Comparison of ENCODE assay signal across 16 mouse cellular contexts in genomic region chr4:23602294-23602932, GRCm38 (mm10).
DNase-seq lines count a peak whose midpoint lies in the region; ATAC-seq and TF ChIP-seq lines count a peak whose summit lies in the region.
"Had no signal": no experiment of that assay in that cellular context is flagged by ENCODE, and none has a peak within 500 bp of the region (broad histone marks: within the 10 kb centered on the region; RNA-seq: fewer than 3 reads in every experiment).

No protein-coding gene starts in this region.

- H3K36me3 ChIP-seq in forebrain, postnatal 0 days (ENCODE audit: insufficient read depth), result no peaks in the 10 kb centered on the region
- H3K36me3 ChIP-seq in midbrain, embryonic 12.5 days, result no peaks in the 10 kb centered on the region
- H3K36me3 ChIP-seq in heart, embryonic 11.5 days (ENCODE audit: control insufficient read depth, insufficient read depth, low read length), result no peaks in the 10 kb centered on the region
- H3K36me3 ChIP-seq: embryonic facial prominence, embryonic 13.5 days; G1E; liver, embryonic 13.5 days had no signal

- peak overlapping the region; percentile 53 for H3K4me2 ChIP-seq in forebrain, postnatal 0 days (ENCODE audit: low read depth)
- H3K4me2 ChIP-seq in midbrain, embryonic 12.5 days (replicated peaks), result peak overlapping the region; percentile 46
- H3K4me2 ChIP-seq in heart, embryonic 11.5 days, result no peak overlapping the region
- H3K4me2 ChIP-seq: liver, embryonic 13.5 days had no signal

- ATAC-seq in forebrain, postnatal 0 days, result peak; percentile 88
- peak; percentile 82 for ATAC-seq in midbrain, embryonic 12.5 days (ENCODE audit: low FRiP score, low read depth)
- no peak for ATAC-seq in heart, embryonic 11.5 days (replicated peaks; ENCODE audit: insufficient number of reproducible peaks, low FRiP score, low TSS enrichment)

- no peak for TF ChIP-seq CTCF in forebrain, postnatal 0 days (IDR thresholded peaks at IDR 0.05; ENCODE audit: low read depth)

- intact Hi-C loops in gastrocnemius, postnatal 36 days (cut with DNase I), result no loop called here

- H3K9me3 ChIP-seq in forebrain, postnatal 0 days (ENCODE audit: low read length), result no peaks in the 10 kb centered on the region
- no peaks in the 10 kb centered on the region for H3K9me3 ChIP-seq in midbrain, embryonic 12.5 days
- H3K9me3 ChIP-seq in heart, embryonic 11.5 days (replicated peaks; ENCODE audit: control insufficient read depth, low read length), result no peaks in the 10 kb centered on the region
- H3K9me3 ChIP-seq: embryonic facial prominence, embryonic 13.5 days; G1E; liver, embryonic 13.5 days had no signal

- H3K27ac ChIP-seq in forebrain, postnatal 0 days (ENCODE audit: low read depth, low read length), result peak overlapping the region; percentile 76
- peak overlapping the region; percentile 89 for H3K27ac ChIP-seq in midbrain, embryonic 12.5 days (replicated peaks)
- H3K27ac ChIP-seq in heart, embryonic 11.5 days (ENCODE audit: low read depth, low read length), result no peak overlapping the region
- H3K27ac ChIP-seq: embryonic facial prominence, embryonic 13.5 days; left cerebral cortex, adult 2 months; liver, embryonic 13.5 days; macrophage had no signal

- WGBS in forebrain, postnatal 0 days, result 9% methylated on average over 9 of the region's 9 CpGs
- WGBS in midbrain, embryonic 12.5 days, result 19% methylated on average over 9 of the region's 9 CpGs
- 79% methylated on average over 9 of the region's 9 CpGs for WGBS in heart, embryonic 11.5 days (ENCODE audit: insufficient replicate concordance)

- peak overlapping the region; percentile 59 for H3K9ac ChIP-seq in forebrain, postnatal 0 days
- no peak overlapping the region for H3K9ac ChIP-seq in midbrain, embryonic 12.5 days (replicated peaks)
- H3K9ac ChIP-seq in heart, embryonic 11.5 days (ENCODE audit: low read depth, low read length), result no peak overlapping the region
- H3K9ac ChIP-seq: embryonic facial prominence, embryonic 13.5 days; liver, embryonic 13.5 days had no signal

- peak; percentile 7 to 32 for DNase-seq in layer of hippocampus, postnatal 14 days (ENCODE audit: low spot score in 2 of 2)
- DNase-seq in layer of hippocampus, adult 18-20 months (ENCODE audit: low spot score in 2 of 2), result no peak
- peak; percentile 66 for DNase-seq in forebrain, postnatal 0 days
- DNase-seq in retina, postnatal 1 day, result peak; percentile 85
- DNase-seq in gastrocnemius, postnatal 36 days, result no peak
- DNase-seq in kidney, adult 9 months, result no peak
- DNase-seq: B cell, adult 2 months; cerebellum, adult 8-10 months; liver, embryonic 13.5 days; thymus, adult 18-20 months had no signal

- H3K27me3 ChIP-seq in forebrain, postnatal 0 days (ENCODE audit: insufficient read depth, low read length), result no peaks in the 10 kb centered on the region
- H3K27me3 ChIP-seq in midbrain, embryonic 12.5 days, result no peaks in the 10 kb centered on the region
- H3K27me3 ChIP-seq in heart, embryonic 11.5 days (ENCODE audit: control insufficient read depth, insufficient read depth, low read length), result no peaks in the 10 kb centered on the region
- H3K27me3 ChIP-seq: embryonic facial prominence, embryonic 13.5 days; liver, embryonic 13.5 days had no signal

- H3K4me3 ChIP-seq in forebrain, postnatal 0 days (ENCODE audit: low read depth, low read length), result peak overlapping the region; percentile 33
- H3K4me3 ChIP-seq in midbrain, embryonic 12.5 days, result 0 out of 2 replicates have a peak overlapping the region, but pooled peaks have one; percentile 9
- no peak overlapping the region for H3K4me3 ChIP-seq in heart, embryonic 11.5 days (ENCODE audit: low read depth, low read length)
- H3K4me3 ChIP-seq: embryonic facial prominence, embryonic 13.5 days; liver, embryonic 13.5 days had no signal

- H3K4me1 ChIP-seq in forebrain, postnatal 0 days (ENCODE audit: insufficient read depth), result peaks cover 17% of the 10 kb centered on the region
- peaks cover 30% of the 10 kb centered on the region for H3K4me1 ChIP-seq in midbrain, embryonic 12.5 days
- no peaks in the 10 kb centered on the region for H3K4me1 ChIP-seq in heart, embryonic 11.5 days (ENCODE audit: control insufficient read depth, insufficient read depth, low read length)
- H3K4me1 ChIP-seq: liver, embryonic 13.5 days had no signal

Comparison
In these comparisons a context has a peak if more than half of its experiments do, and no peak if none do; other contexts are left out.
1. DNase-seq: peak in layer of hippocampus, postnatal 14 days (2 of 2), forebrain, postnatal 0 days (single experiment) and retina, postnatal 1 day (single experiment); none in layer of hippocampus, adult 18-20 months (0 of 2), gastrocnemius, postnatal 36 days (0 of 2) and kidney, adult 9 months (single experiment).